Mouse (Mus musculus) left cerebral cortex, adult 9 months (tissue): ENCODE measurements around the gene Fgfr2.

Experiments
- DNase-seq, 2 experiments: peaks; one replicate each; pipeline ENCODE4 v3.0.0; 2022; ENCODE audit warnings: low spot score in 2 of 2

Fgfr2 gene

DNA sequence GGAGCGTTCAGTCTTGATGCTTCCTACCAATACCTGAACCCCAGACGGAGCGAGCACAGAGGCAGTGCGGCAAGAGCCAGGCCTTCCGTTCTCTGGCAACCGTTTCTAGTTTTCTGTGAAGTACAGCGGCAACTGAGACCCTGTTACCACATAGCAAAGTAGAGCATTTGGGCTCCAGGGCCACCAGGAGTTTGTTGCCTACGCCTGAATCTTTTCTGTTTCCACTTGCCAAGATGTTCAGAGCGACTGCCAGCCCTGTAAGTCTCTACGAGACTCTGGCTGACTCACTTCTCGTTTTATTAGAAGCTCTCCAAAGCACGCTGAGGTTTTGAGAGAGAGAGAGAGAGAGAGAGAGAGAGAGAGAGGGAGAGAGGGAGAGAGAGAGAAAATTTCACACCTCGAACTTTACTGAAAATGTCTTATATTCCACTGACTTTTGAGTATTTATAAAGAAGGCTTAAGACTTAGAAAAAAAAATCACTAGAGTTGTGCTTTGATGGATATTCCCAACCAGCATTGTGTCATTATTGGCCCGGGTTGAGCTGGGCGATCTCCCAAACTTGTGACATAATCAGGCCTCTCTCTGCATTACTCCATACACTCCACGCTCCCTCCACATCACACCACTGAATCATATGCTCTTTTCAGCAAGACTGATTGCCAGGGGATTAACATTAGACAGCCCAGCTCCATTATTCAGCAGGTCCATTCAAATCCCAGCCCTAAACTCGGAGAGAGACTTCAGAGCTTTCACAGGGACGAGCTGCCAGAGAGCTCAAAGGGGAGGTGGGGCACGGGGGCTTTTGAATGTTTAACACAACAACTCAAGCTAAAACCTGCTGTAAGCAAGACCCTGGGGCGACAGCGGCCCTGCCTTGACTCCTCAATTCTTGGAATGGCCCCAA is 2907.6 kb downstream of the Fgfr2 start:
- peak; percentile 31 to 72 for DNase-seq

DNA sequence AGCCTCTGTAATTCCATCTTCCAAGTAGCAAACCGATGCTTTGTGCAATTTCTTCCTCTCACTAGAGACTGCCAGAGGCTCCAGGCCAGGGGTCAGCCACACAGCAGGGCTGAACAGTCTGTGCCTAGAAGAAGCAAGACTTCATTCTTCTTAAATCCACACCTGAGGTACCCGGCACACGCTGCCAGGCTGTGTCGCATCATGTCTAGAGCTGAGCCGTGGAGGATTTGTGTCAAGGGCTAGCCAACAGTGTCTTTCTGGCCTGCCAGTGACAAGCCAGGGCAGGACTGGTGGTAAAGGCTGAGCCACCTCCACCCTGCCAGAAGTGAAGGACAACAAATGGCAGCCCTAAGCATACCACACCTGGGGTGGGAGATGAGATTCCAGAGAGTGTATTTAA is 2910.0 kb downstream of the Fgfr2 start:
- DNase-seq: no peak

DNA sequence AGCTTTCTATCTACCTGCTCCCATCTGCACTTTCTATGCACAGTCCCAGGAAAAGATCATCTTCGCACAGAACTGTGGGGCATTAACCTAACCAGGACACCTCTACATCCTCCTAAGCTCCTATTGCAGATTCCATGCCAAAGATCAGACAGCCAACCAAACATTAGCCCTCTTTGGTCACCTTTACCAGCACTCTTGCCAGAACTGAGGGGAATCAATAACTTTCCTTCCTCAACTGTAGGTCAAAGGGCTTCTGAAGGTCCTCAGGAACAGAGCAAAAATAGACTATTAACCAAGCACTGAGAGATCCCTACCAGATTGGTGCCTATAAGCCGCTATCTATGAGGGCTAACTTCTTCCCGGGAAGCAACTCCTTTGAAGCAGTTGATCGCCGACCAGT is 2911.7 kb downstream of the Fgfr2 start:
- no peak for DNase-seq

DNA sequence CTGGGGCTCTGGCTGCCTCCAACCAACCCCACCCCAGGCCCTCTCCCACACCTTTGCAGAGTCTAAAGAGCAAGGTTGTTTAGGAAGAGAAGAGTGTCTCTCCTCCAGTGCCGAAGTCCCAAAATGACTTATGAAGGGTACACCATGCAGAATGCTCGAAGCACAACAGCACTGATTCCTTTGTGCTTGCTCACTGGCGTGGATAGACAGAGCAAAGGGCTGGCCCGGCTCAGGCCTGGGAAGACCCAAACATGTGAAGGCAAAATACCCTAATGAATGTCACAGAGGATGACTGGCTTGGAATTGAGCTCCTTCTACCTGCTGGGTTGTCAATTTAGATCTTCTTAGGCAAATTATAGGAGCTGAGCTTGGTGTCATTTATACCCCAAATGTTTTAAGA is 2914.5 kb downstream of the Fgfr2 start:
- no peak for DNase-seq

DNA sequence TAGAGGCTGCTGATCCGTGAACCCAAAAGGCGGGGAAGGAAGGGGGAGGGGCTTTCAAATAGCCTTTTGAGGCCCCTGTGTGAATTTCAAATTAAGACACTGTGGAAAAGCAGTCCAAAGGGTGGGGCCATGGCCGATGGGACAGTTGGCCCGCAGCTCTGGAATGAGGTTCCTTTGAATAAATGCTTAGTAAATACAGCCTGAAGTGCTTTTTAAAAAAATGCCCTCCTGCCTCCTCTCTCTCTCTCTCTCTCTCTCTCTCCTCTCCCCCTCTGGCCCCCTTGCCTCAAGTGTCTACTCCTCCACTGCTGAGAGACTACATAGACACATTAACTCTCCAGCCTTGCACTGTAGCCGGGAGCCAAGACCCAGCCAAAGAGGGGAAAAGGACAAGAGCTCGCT is 2917.0 kb downstream of the Fgfr2 start:
- no peak for DNase-seq

- no peak for DNase-seq
Observed at GRCm38 (mm10) chr7:130205140-130205539, 2918.0 kb downstream of the Fgfr2 start.

DNA sequence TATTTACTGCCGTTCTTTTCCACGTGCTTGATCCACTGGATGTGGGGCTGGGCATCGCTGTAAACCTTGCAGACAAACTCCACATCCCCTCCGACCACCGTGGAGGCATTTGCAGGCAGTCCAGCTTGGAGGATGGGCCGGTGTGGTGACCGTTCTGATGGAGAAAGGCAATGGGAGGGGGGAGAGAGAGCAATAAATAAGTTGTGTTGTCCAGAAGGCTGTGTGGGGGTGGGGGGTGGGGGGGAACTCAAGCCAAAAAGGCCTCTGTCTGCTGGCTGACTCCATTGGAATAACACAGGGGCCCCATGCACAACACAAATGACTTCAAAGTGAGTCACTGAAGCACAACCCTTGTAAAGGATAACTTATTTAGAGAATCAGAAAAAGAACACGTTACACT is 2922.1 kb downstream of the Fgfr2 start:
- DNase-seq: no peak

GRCm38 (mm10) chr7:130199951-130200350 is 2923.2 kb downstream of the Fgfr2 start:
- no peak for DNase-seq

- no peak for DNase-seq
Observed at GRCm38 (mm10) chr7:130199317-130199716, 2923.8 kb downstream of the Fgfr2 start.

DNA sequence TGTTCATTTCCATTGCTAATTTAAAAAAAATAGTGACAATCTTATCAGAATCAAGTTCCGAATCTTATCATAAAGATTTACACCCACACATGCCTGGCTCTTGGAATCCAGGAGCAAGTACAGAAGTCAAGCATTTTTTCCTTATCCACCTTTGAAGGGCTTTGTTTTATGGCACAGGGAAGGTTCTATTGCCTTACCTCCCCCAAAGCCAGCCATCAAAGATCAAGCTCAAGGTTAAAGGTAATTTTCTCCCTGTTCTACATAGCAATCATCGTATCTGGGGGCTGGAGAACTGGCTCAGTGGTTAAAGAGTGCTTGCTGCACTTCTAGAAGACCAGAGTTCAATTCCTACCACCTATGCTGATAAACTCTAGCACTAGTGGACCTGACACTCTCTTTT is 2928.1 kb downstream of the Fgfr2 start:
- no peak for DNase-seq

DNA sequence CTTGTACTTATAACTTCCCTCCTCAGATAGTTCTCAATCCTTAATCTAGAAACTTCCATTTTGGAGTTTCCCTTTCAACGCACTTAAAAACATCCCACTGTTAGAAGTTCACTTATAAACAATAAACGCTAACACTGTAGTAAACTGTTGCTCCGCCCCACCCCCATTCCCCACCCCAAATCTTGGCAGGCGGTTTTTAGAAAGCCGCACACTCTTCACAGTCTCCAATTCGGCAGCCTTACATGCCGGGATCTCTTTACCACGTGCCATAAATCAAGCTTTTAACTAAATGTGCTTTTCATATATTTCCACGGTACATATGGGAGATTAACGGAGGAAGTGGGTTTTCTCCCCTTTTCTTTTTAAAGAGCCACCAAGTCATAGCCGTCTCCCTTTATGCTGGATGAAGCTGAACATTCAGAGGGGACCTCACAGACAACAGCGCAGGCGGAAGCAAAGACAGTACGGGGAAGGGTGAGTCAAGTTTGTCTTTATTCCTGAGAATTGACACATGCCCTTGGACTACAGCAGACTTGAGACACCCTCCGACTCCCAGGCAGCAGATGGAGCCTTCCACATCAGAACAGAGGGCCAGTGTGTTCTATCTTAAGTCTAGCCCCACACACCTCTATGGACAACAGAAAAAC is 2932.7 kb downstream of the Fgfr2 start:
- DNase-seq: no peak

GRCm38 (mm10) chr7:130189901-130190300 is 2933.2 kb downstream of the Fgfr2 start:
- no peak for DNase-seq

GRCm38 (mm10) chr7:130188108-130188507 is 2935.0 kb downstream of the Fgfr2 start:
- no peak for DNase-seq

GRCm38 (mm10) chr7:130184864-130185263 is 2938.3 kb downstream of the Fgfr2 start:
- no peak for DNase-seq

- no peak for DNase-seq
Observed at GRCm38 (mm10) chr7:130183960-130184359, 2939.2 kb downstream of the Fgfr2 start.

DNA sequence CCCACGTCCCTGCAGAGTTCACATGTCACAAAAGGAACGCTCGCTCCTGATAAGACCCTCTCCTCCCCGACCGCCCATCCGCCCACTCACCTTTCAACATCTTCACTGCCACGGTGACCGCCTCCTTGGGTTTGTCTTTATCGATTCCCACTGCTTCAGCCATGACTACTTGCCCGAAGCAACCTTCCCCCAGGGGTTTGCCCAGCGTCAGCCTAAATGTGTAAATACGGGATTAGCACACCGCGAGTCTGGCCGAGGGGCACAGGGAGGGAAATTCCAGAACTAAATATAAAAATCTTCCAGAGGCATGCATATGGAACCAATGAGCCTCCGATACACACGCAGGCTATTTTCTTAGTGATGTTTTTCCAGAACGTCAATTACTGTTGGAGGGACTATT is 2940.6 kb downstream of the Fgfr2 start:
- no peak for DNase-seq

GRCm38 (mm10) chr7:130178991-130179390 is 2944.2 kb downstream of the Fgfr2 start:
- no peak for DNase-seq

GRCm38 (mm10) chr7:130177009-130177408 is 2946.1 kb downstream of the Fgfr2 start:
- no peak for DNase-seq

- peak in 1 of 2 experiments; percentile 13 for DNase-seq
Observed at GRCm38 (mm10) chr7:130174525-130174924, 2948.6 kb downstream of the Fgfr2 start.

- no peak for DNase-seq
Observed at GRCm38 (mm10) chr7:130173914-130174313, 2949.2 kb downstream of the Fgfr2 start.

GRCm38 (mm10) chr7:130170144-130170543 is 2953.0 kb downstream of the Fgfr2 start:
- DNase-seq: no peak

DNA sequence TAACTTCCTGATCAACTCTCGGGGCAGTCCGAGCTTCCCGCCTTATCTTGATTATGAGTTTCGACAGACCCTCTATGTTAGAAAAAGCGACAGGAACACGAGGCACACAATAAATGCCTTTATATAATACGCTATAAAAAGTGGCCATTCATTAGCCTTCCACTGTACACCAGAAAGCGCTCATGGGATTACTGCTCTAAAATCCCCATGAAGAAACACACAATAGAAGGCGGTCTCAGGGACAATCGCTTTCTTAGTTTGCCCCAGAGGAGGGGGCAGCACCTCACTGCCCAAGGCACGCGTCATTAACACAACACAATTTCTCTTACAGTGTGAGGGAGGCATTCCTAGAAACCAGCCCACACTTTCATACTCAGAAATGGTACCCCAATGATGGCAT is 2954.9 kb downstream of the Fgfr2 start:
- no peak for DNase-seq

- DNase-seq: no peak
Observed at GRCm38 (mm10) chr7:130167261-130167660, 2955.9 kb downstream of the Fgfr2 start.
